Mouse (Mus musculus) CH12.LX (cell line): ENCODE results near the gene Dct. TPM values are rescaled to one million over a fixed set of nuclear protein-coding genes. Genes with fewer than 3 reads are reported as not detected.

Source experiments
- DNase-seq: peaks from one replicate; pipeline ENCODE4 v3.0.0-alpha.2; 2013; ENCODE audit errors: extremely low read depth
- H3K27ac ChIP-seq: 2 replicates; pipeline ENCODE4 v1.5.1; 2012; ENCODE audit warnings: low read depth, mild to moderate bottlenecking, control low read depth, moderate library complexity; ENCODE audit not compliant: insufficient read depth
- H3K27me3 ChIP-seq: replicated peaks from 2 replicates; pipeline ENCODE3; 2012; ENCODE audit warnings: inconsistent platforms
- H3K36me3 ChIP-seq, 2 experiments: replicated peaks in 1 of 2; 2 replicates each; pipeline versions ENCODE3 to v1.6.1; 2012; ENCODE audit warnings: inconsistent platforms in 1 of 2, low read length in 1 of 2, mild to moderate bottlenecking in 1 of 2, mixed read lengths in 1 of 2, moderate library complexity in 1 of 2; ENCODE audit not compliant: control insufficient read depth in 1 of 2, insufficient read depth in 1 of 2
- H3K4me1 ChIP-seq, 2 experiments: 2 replicates each; pipeline ENCODE4 v1.6.1; 2012; ENCODE audit warnings: inconsistent platforms in 1 of 2, moderate library complexity in 1 of 2; ENCODE audit not compliant: insufficient read depth in 2 of 2, control insufficient read depth in 1 of 2
- H3K4me2 ChIP-seq: 2 replicates; pipeline ENCODE4 v1.6.1; 2012; ENCODE audit warnings: low read depth, mild to moderate bottlenecking, control low read depth; ENCODE audit not compliant: poor library complexity, insufficient read depth, severe bottlenecking
- H3K4me3 ChIP-seq, 3 experiments: fragments of 150-350 bp in 1 of 3; sonication (generic) in 1 of 3; replicated peaks in 1 of 3; 2 replicates each; pipeline versions ENCODE3 to v1.5.1; 2011 to 2012; ENCODE audit warnings: low read depth in 2 of 3, low read length in 2 of 3, mild to moderate bottlenecking in 2 of 3, moderate library complexity in 2 of 3, control low read depth in 1 of 3, improper control_type of control experiment in 1 of 3, inconsistent platforms in 1 of 3, mixed read lengths in 1 of 3; ENCODE audit not compliant: poor library complexity in 1 of 3
- H3K79me2 ChIP-seq: replicated peaks from 2 replicates; pipeline ENCODE4 v1.6.1; 2012; ENCODE audit warnings: mild to moderate bottlenecking, moderate library complexity; ENCODE audit not compliant: control insufficient read depth, poor library complexity, insufficient read depth, severe bottlenecking; ENCODE audit errors: extremely low read depth
- H3K9ac ChIP-seq: 2 replicates; pipeline ENCODE4 v1.6.1; 2012; ENCODE audit warnings: low read depth, mild to moderate bottlenecking, control low read depth, moderate library complexity; ENCODE audit not compliant: insufficient read depth
- H3K9me3 ChIP-seq: replicated peaks from 2 replicates; pipeline ENCODE3; 2012; ENCODE audit warnings: low read length, inconsistent platforms, mixed read lengths
- CHD1 ChIP-seq: IDR thresholded peaks from 2 replicates; pipeline ENCODE4 v1.6.1; 2012; ENCODE audit warnings: low read depth, low read length, improper control_type of control experiment, inconsistent platforms
- CHD2 ChIP-seq: IDR thresholded peaks from 2 replicates; pipeline ENCODE4 v1.6.1; 2011; ENCODE audit warnings: low read length, improper control_type of control experiment
- E2F4 ChIP-seq: IDR thresholded peaks from 2 replicates; pipeline ENCODE4 v1.6.1; 2011; ENCODE audit warnings: low read depth, low read length, improper control_type of control experiment; ENCODE audit not compliant: insufficient replicate concordance
- ELF1 ChIP-seq: IDR thresholded peaks from 2 replicates; pipeline ENCODE4 v1.6.1; 2014; ENCODE audit warnings: low read depth, mild to moderate bottlenecking, inconsistent platforms, low read length, improper control_type of control experiment
- GABPA ChIP-seq: IDR thresholded peaks from 2 replicates; pipeline ENCODE4 v1.6.1; 2012; ENCODE audit warnings: low read depth, low read length, improper control_type of control experiment, inconsistent platforms; ENCODE audit not compliant: insufficient replicate concordance
- HCFC1 ChIP-seq: IDR thresholded peaks from 2 replicates; pipeline ENCODE4 v1.6.1; 2012; ENCODE audit warnings: low read depth, mild to moderate bottlenecking, inconsistent platforms, low read length, improper control_type of control experiment
- IRF4 ChIP-seq: IDR thresholded peaks from 2 replicates; pipeline ENCODE4 v1.6.1; 2014; ENCODE audit warnings: low read depth, mild to moderate bottlenecking, inconsistent platforms, low read length, improper control_type of control experiment
- JUN ChIP-seq: IDR thresholded peaks from 2 replicates; pipeline ENCODE4 v1.6.1; 2011; ENCODE audit warnings: low read depth, mild to moderate bottlenecking, low read length, improper control_type of control experiment, moderate library complexity; ENCODE audit not compliant: insufficient read depth
- JUND ChIP-seq: conservative IDR thresholded peaks from 2 replicates; pipeline ENCODE4 v1.6.1; 2011; ENCODE audit warnings: low read depth, low read length, improper control_type of control experiment
- KAT2A ChIP-seq: IDR thresholded peaks from 2 replicates; pipeline ENCODE4 v1.6.1; 2012; ENCODE audit warnings: low read length, improper control_type of control experiment, inconsistent platforms; ENCODE audit not compliant: insufficient replicate concordance
- MAFK ChIP-seq: IDR thresholded peaks from 2 replicates; pipeline ENCODE4 v1.6.1; 2011; ENCODE audit warnings: low read length, improper control_type of control experiment; ENCODE audit not compliant: insufficient replicate concordance
- MAX ChIP-seq: IDR thresholded peaks from 2 replicates; pipeline ENCODE4 v1.6.1; 2011; ENCODE audit warnings: low read length, improper control_type of control experiment
- MAZ ChIP-seq: IDR thresholded peaks from 2 replicates; pipeline ENCODE4 v1.6.1; 2012; ENCODE audit warnings: low read depth, mild to moderate bottlenecking, inconsistent platforms, low read length, improper control_type of control experiment, moderate library complexity
- MXI1 ChIP-seq: IDR thresholded peaks from 2 replicates; pipeline ENCODE4 v1.6.1; 2011; ENCODE audit warnings: mild to moderate bottlenecking, low read depth, low read length, improper control_type of control experiment
- MYC ChIP-seq: IDR thresholded peaks from 2 replicates; pipeline ENCODE4 v1.6.1; 2011; ENCODE audit warnings: low read depth, mild to moderate bottlenecking, improper control_type of control experiment, low read length
- NRF1 ChIP-seq: IDR thresholded peaks from 2 replicates; pipeline ENCODE4 v1.6.1; 2014; ENCODE audit warnings: low read depth, mild to moderate bottlenecking, inconsistent platforms, low read length, improper control_type of control experiment, moderate library complexity
- POLR2A ChIP-seq: IDR thresholded peaks from 2 replicates; pipeline ENCODE4 v1.6.1; 2011; ENCODE audit warnings: low read depth, mild to moderate bottlenecking, improper control_type of control experiment, low read length
- POLR2AphosphoS2 ChIP-seq: IDR thresholded peaks from 2 replicates; pipeline ENCODE4 v1.6.1; 2011; ENCODE audit warnings: low read depth, low read length, improper control_type of control experiment
- SIN3A ChIP-seq: IDR thresholded peaks from 2 replicates; pipeline ENCODE4 v1.6.1; 2012; ENCODE audit warnings: low read length, improper control_type of control experiment, inconsistent platforms
- TBP ChIP-seq: conservative IDR thresholded peaks from 2 replicates; pipeline ENCODE4 v1.6.1; 2011; ENCODE audit warnings: low read depth, low read length, improper control_type of control experiment
- TCF12 ChIP-seq: IDR thresholded peaks from 2 replicates; pipeline ENCODE4 v1.6.1; 2014; ENCODE audit warnings: low read depth, mild to moderate bottlenecking, inconsistent platforms, low read length, improper control_type of control experiment
- UBTF ChIP-seq: IDR thresholded peaks from 2 replicates; pipeline ENCODE4 v1.6.1; 2012; ENCODE audit warnings: low read depth, mild to moderate bottlenecking, inconsistent platforms, low read length, improper control_type of control experiment, moderate library complexity
- ZC3H11A ChIP-seq: IDR thresholded peaks from 2 replicates; pipeline ENCODE4 v1.6.1; 2012; ENCODE audit warnings: low read depth, mild to moderate bottlenecking, inconsistent platforms, low read length, improper control_type of control experiment
- ZMIZ1 ChIP-seq: IDR thresholded peaks from 2 replicates; pipeline ENCODE4 v1.6.1; 2012; ENCODE audit warnings: low read depth, mild to moderate bottlenecking, inconsistent platforms, low read length, improper control_type of control experiment
- dilution Hi-C: fragments of 300-500 bp; cut with MboI; formaldehyde crosslinking; loops from 2 replicates; pipeline ENCODE4 v1.14.3; 2020; ENCODE audit warnings: low sequenced_read_pairs; ENCODE audit not compliant: extremely low pct_unique_long_range_greater_than_20kb, extremely low pct_ligation_motif_present
- in situ Hi-C: fragments of 300-500 bp; cut with MboI; formaldehyde crosslinking; loops from 3 replicates; pipeline ENCODE4 v1.14.3; 2019; ENCODE audit warnings: low sequenced_read_pairs, low pct_ligation_motif_present, low pct_unique_long_range_greater_than_20kb, mixed read lengths
- polyA plus RNA-seq: library from polyadenylated mRNA; unstranded; fragments of >175 nt; gene quantifications from 2 replicates; pipeline ENCODE4 v1.2.1, GENCODE M21; 2012; ENCODE audit warnings: low read depth; ENCODE audit not compliant: insufficient read length
- total RNA-seq, 2 experiments: library from RNA; depleted of rRNA; stranded (reverse); fragments of 300-350 nt in 1 of 2; fragments of >200 nt in 1 of 2; gene quantifications; 2 replicates each; pipeline ENCODE4 v1.2.3; 2012 to 2014

Dct gene
- total and polyA plus RNA-seq, 3 experiments = 0.34 TPM; not detected in 2

GRCm38 (mm10) chr14:118089215-118089805 is 37.3 kb upstream of the Dct start:
- in situ Hi-C loops = loop anchor here (5.0 kb wide), 1 partner anchor 48 kb away; the partner anchor contains the start of gene Gpr180
- Histone ChIP-seq H3K4me1 (peaks cover 14 to 42% of the 10 kb centered on the region in 2 experiments), H3K27me3 (peaks cover 8% of the 10 kb centered on the region), H3K4me2 (peak overlapping the region; percentile 88), H3K36me3 (no peaks in the 10 kb centered on the region), H3K9me3 (no peaks in the 10 kb centered on the region), H3K79me2 (no peaks in the 10 kb centered on the region), H3K4me3 (peak overlapping the region; percentile 82 to 91 (median 85))
- dilution Hi-C loops = no loop called here
- TF ChIP-seq MAFK (peak; percentile 92), CHD1 (no peak), GABPA (no peak), ZC3H11A (no peak), TBP (peak; percentile 100), JUN (no peak), POLR2A (peak; percentile 53; the same call in 1 of the 2 replicates), IRF4 (no peak), TCF12 (0 out of 2 replicates have a peak, but pooled peaks have one; percentile 54), MAX (no peak), MYC (no peak), ZMIZ1 (no peak), CHD2 (no peak), ELF1 (peak; percentile 98), HCFC1 (peak; percentile 47; the same call in 1 of the 2 replicates), MAZ (0 out of 2 replicates have a peak, but pooled peaks have one; percentile 33), KAT2A (peak; percentile 78; the same call in 1 of the 2 replicates), POLR2AphosphoS2 (no peak), E2F4 (peak; percentile 79; the same call in 1 of the 2 replicates), JUND (no peak), UBTF (no peak), NRF1 (peak; percentile 95), SIN3A (no peak; the same call in 1 of the 2 replicates), MXI1 (no peak; the same call in none of the 2 replicates)
- TF ChIP-seq, all 38 proteins: peak for 10
- DNase-seq = peak; percentile 86
- H3K9ac ChIP-seq = peak overlapping the region; percentile 58
- H3K27ac ChIP-seq = peak overlapping the region; percentile 37; the same call in 1 of the 2 replicates
